Mouse (Mus musculus) CH12.LX (cell line): ENCODE results near the gene Ccdc167. TPM values are rescaled to one million over a fixed set of nuclear protein-coding genes. Genes with fewer than 3 reads are reported as not detected.

Experiments used
- DNase-seq: peaks from one replicate; pipeline ENCODE4 v3.0.0-alpha.2; 2013; ENCODE audit errors: extremely low read depth
- H3K27ac ChIP-seq: 2 replicates; pipeline ENCODE4 v1.5.1; 2012; ENCODE audit warnings: low read depth, mild to moderate bottlenecking, control low read depth, moderate library complexity; ENCODE audit not compliant: insufficient read depth
- H3K27me3 ChIP-seq: replicated peaks from 2 replicates; pipeline ENCODE3; 2012; ENCODE audit warnings: inconsistent platforms
- H3K36me3 ChIP-seq, 2 experiments: replicated peaks in 1 of 2; 2 replicates each; pipeline versions ENCODE3 to v1.6.1; 2012; ENCODE audit warnings: inconsistent platforms in 1 of 2, low read length in 1 of 2, mild to moderate bottlenecking in 1 of 2, mixed read lengths in 1 of 2, moderate library complexity in 1 of 2; ENCODE audit not compliant: control insufficient read depth in 1 of 2, insufficient read depth in 1 of 2
- H3K4me1 ChIP-seq, 2 experiments: 2 replicates each; pipeline ENCODE4 v1.6.1; 2012; ENCODE audit warnings: inconsistent platforms in 1 of 2, moderate library complexity in 1 of 2; ENCODE audit not compliant: insufficient read depth in 2 of 2, control insufficient read depth in 1 of 2
- H3K4me2 ChIP-seq: 2 replicates; pipeline ENCODE4 v1.6.1; 2012; ENCODE audit warnings: low read depth, mild to moderate bottlenecking, control low read depth; ENCODE audit not compliant: poor library complexity, insufficient read depth, severe bottlenecking
- H3K4me3 ChIP-seq, 3 experiments: fragments of 150-350 bp in 1 of 3; sonication (generic) in 1 of 3; replicated peaks in 1 of 3; 2 replicates each; pipeline versions ENCODE3 to v1.5.1; 2011 to 2012; ENCODE audit warnings: low read depth in 2 of 3, low read length in 2 of 3, mild to moderate bottlenecking in 2 of 3, moderate library complexity in 2 of 3, control low read depth in 1 of 3, improper control_type of control experiment in 1 of 3, inconsistent platforms in 1 of 3, mixed read lengths in 1 of 3; ENCODE audit not compliant: poor library complexity in 1 of 3
- H3K79me2 ChIP-seq: replicated peaks from 2 replicates; pipeline ENCODE4 v1.6.1; 2012; ENCODE audit warnings: mild to moderate bottlenecking, moderate library complexity; ENCODE audit not compliant: control insufficient read depth, poor library complexity, insufficient read depth, severe bottlenecking; ENCODE audit errors: extremely low read depth
- H3K9ac ChIP-seq: 2 replicates; pipeline ENCODE4 v1.6.1; 2012; ENCODE audit warnings: low read depth, mild to moderate bottlenecking, control low read depth, moderate library complexity; ENCODE audit not compliant: insufficient read depth
- H3K9me3 ChIP-seq: replicated peaks from 2 replicates; pipeline ENCODE3; 2012; ENCODE audit warnings: low read length, inconsistent platforms, mixed read lengths
- BHLHE40 ChIP-seq: IDR thresholded peaks from 2 replicates; pipeline ENCODE4 v1.6.1; 2011; ENCODE audit warnings: mild to moderate bottlenecking, low read depth, low read length, improper control_type of control experiment
- CHD1 ChIP-seq: IDR thresholded peaks from 2 replicates; pipeline ENCODE4 v1.6.1; 2012; ENCODE audit warnings: low read depth, low read length, improper control_type of control experiment, inconsistent platforms
- CHD2 ChIP-seq: IDR thresholded peaks from 2 replicates; pipeline ENCODE4 v1.6.1; 2011; ENCODE audit warnings: low read length, improper control_type of control experiment
- E2F4 ChIP-seq: IDR thresholded peaks from 2 replicates; pipeline ENCODE4 v1.6.1; 2011; ENCODE audit warnings: low read depth, low read length, improper control_type of control experiment; ENCODE audit not compliant: insufficient replicate concordance
- ELF1 ChIP-seq: IDR thresholded peaks from 2 replicates; pipeline ENCODE4 v1.6.1; 2014; ENCODE audit warnings: low read depth, mild to moderate bottlenecking, inconsistent platforms, low read length, improper control_type of control experiment
- EP300 ChIP-seq: IDR thresholded peaks from 2 replicates; pipeline ENCODE4 v1.6.1; 2011; ENCODE audit warnings: low read length, improper control_type of control experiment
- ETS1 ChIP-seq: conservative IDR thresholded peaks from 2 replicates; pipeline ENCODE4 v1.6.1; 2012; ENCODE audit warnings: low read depth, mild to moderate bottlenecking, inconsistent platforms, low read length, improper control_type of control experiment, moderate library complexity
- GABPA ChIP-seq: IDR thresholded peaks from 2 replicates; pipeline ENCODE4 v1.6.1; 2012; ENCODE audit warnings: low read depth, low read length, improper control_type of control experiment, inconsistent platforms; ENCODE audit not compliant: insufficient replicate concordance
- HCFC1 ChIP-seq: IDR thresholded peaks from 2 replicates; pipeline ENCODE4 v1.6.1; 2012; ENCODE audit warnings: low read depth, mild to moderate bottlenecking, inconsistent platforms, low read length, improper control_type of control experiment
- IRF4 ChIP-seq: IDR thresholded peaks from 2 replicates; pipeline ENCODE4 v1.6.1; 2014; ENCODE audit warnings: low read depth, mild to moderate bottlenecking, inconsistent platforms, low read length, improper control_type of control experiment
- JUN ChIP-seq: IDR thresholded peaks from 2 replicates; pipeline ENCODE4 v1.6.1; 2011; ENCODE audit warnings: low read depth, mild to moderate bottlenecking, low read length, improper control_type of control experiment, moderate library complexity; ENCODE audit not compliant: insufficient read depth
- JUND ChIP-seq: conservative IDR thresholded peaks from 2 replicates; pipeline ENCODE4 v1.6.1; 2011; ENCODE audit warnings: low read depth, low read length, improper control_type of control experiment
- KAT2A ChIP-seq: IDR thresholded peaks from 2 replicates; pipeline ENCODE4 v1.6.1; 2012; ENCODE audit warnings: low read length, improper control_type of control experiment, inconsistent platforms; ENCODE audit not compliant: insufficient replicate concordance
- MAX ChIP-seq: IDR thresholded peaks from 2 replicates; pipeline ENCODE4 v1.6.1; 2011; ENCODE audit warnings: low read length, improper control_type of control experiment
- MEF2A ChIP-seq: IDR thresholded peaks from 2 replicates; pipeline ENCODE4 v1.6.1; 2014; ENCODE audit warnings: low read depth, mild to moderate bottlenecking, inconsistent platforms, low read length, improper control_type of control experiment, borderline replicate concordance
- MXI1 ChIP-seq: IDR thresholded peaks from 2 replicates; pipeline ENCODE4 v1.6.1; 2011; ENCODE audit warnings: mild to moderate bottlenecking, low read depth, low read length, improper control_type of control experiment
- MYC ChIP-seq: IDR thresholded peaks from 2 replicates; pipeline ENCODE4 v1.6.1; 2011; ENCODE audit warnings: low read depth, mild to moderate bottlenecking, improper control_type of control experiment, low read length
- NELFE ChIP-seq: IDR thresholded peaks from 2 replicates; pipeline ENCODE4 v1.6.1; 2011; ENCODE audit warnings: low read depth, low read length, improper control_type of control experiment
- NRF1 ChIP-seq: IDR thresholded peaks from 2 replicates; pipeline ENCODE4 v1.6.1; 2014; ENCODE audit warnings: low read depth, mild to moderate bottlenecking, inconsistent platforms, low read length, improper control_type of control experiment, moderate library complexity
- PAX5 ChIP-seq: IDR thresholded peaks from 2 replicates; pipeline ENCODE4 v1.6.1; 2012; ENCODE audit warnings: low read length, inconsistent platforms, mixed read lengths
- POLR2A ChIP-seq: IDR thresholded peaks from 2 replicates; pipeline ENCODE4 v1.6.1; 2011; ENCODE audit warnings: low read depth, mild to moderate bottlenecking, improper control_type of control experiment, low read length
- RAD21 ChIP-seq: IDR thresholded peaks from 2 replicates; pipeline ENCODE4 v1.6.1; 2011; ENCODE audit warnings: low read depth, mild to moderate bottlenecking, low read length, improper control_type of control experiment, moderate library complexity
- RCOR1 ChIP-seq: conservative IDR thresholded peaks from 2 replicates; pipeline ENCODE4 v1.6.1; 2012; ENCODE audit warnings: low read depth, mild to moderate bottlenecking, inconsistent platforms, low read length, improper control_type of control experiment
- SIN3A ChIP-seq: IDR thresholded peaks from 2 replicates; pipeline ENCODE4 v1.6.1; 2012; ENCODE audit warnings: low read length, improper control_type of control experiment, inconsistent platforms
- SMC3 ChIP-seq: IDR thresholded peaks from 2 replicates; pipeline ENCODE4 v1.6.1; 2011; ENCODE audit warnings: low read depth, low read length, improper control_type of control experiment
- TBP ChIP-seq: conservative IDR thresholded peaks from 2 replicates; pipeline ENCODE4 v1.6.1; 2011; ENCODE audit warnings: low read depth, low read length, improper control_type of control experiment
- TCF12 ChIP-seq: IDR thresholded peaks from 2 replicates; pipeline ENCODE4 v1.6.1; 2014; ENCODE audit warnings: low read depth, mild to moderate bottlenecking, inconsistent platforms, low read length, improper control_type of control experiment
- UBTF ChIP-seq: IDR thresholded peaks from 2 replicates; pipeline ENCODE4 v1.6.1; 2012; ENCODE audit warnings: low read depth, mild to moderate bottlenecking, inconsistent platforms, low read length, improper control_type of control experiment, moderate library complexity
- USF2 ChIP-seq: conservative IDR thresholded peaks from 2 replicates; pipeline ENCODE4 v1.6.1; 2011; ENCODE audit warnings: low read depth, low read length, improper control_type of control experiment
- ZC3H11A ChIP-seq: IDR thresholded peaks from 2 replicates; pipeline ENCODE4 v1.6.1; 2012; ENCODE audit warnings: low read depth, mild to moderate bottlenecking, inconsistent platforms, low read length, improper control_type of control experiment
- ZNF384 ChIP-seq: IDR thresholded peaks from 2 replicates; pipeline ENCODE4 v1.6.1; 2012; ENCODE audit warnings: low read depth, low read length, improper control_type of control experiment, inconsistent platforms
- dilution Hi-C: fragments of 300-500 bp; cut with MboI; formaldehyde crosslinking; loops from 2 replicates; pipeline ENCODE4 v1.14.3; 2020; ENCODE audit warnings: low sequenced_read_pairs; ENCODE audit not compliant: extremely low pct_unique_long_range_greater_than_20kb, extremely low pct_ligation_motif_present
- in situ Hi-C: fragments of 300-500 bp; cut with MboI; formaldehyde crosslinking; loops from 3 replicates; pipeline ENCODE4 v1.14.3; 2019; ENCODE audit warnings: low sequenced_read_pairs, low pct_ligation_motif_present, low pct_unique_long_range_greater_than_20kb, mixed read lengths
- polyA plus RNA-seq: library from polyadenylated mRNA; unstranded; fragments of >175 nt; gene quantifications from 2 replicates; pipeline ENCODE4 v1.2.1, GENCODE M21; 2012; ENCODE audit warnings: low read depth; ENCODE audit not compliant: insufficient read length
- total RNA-seq, 2 experiments: library from RNA; depleted of rRNA; stranded (reverse); fragments of 300-350 nt in 1 of 2; fragments of >200 nt in 1 of 2; gene quantifications; 2 replicates each; pipeline ENCODE4 v1.2.3; 2012 to 2014

Gene Ccdc167
- total and polyA plus RNA-seq, 3 experiments = 8.8 to 18.7 (median 12.0) TPM

DNA sequence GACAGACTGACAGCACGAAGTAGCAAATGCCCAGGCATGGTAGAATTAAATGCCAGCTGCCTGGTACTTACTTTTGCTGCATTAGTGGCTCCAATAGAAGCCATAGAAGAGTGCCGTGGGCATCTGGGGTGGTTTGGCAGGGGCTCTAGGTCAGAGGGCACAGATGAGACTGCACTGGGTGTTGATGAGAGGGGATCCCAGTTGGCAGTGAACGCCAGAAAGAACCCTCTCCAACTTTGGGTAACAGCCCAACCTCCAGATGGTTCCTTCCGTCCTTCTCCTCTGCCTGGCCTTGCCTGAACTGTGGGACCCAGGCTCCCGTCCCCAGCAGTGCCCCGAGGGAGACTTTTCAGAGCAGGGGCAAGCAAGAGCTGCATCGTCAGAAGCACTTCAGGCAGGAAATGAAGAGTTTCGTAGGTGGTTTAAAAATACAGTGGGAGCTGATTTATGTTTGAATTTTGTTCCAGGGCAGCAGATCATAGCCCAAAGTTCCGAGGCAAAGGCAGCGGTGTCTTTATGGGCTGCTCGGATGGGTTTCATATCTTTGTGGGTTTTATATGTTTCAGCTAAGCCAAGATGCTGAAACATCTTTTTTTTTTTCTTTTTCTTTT lies 4.0 kb upstream of the Ccdc167 start:
- DNase-seq = no peak
- Histone ChIP-seq H3K27me3 (no peaks in the 10 kb centered on the region), H3K79me2 (peaks cover 8% of the 10 kb centered on the region), H3K9ac (peak overlapping the region; percentile 33), H3K36me3 (no peaks in the 10 kb centered on the region), H3K9me3 (peaks cover 5% of the 10 kb centered on the region), H3K27ac (peak overlapping the region; percentile 62), H3K4me1 (peaks cover 22 to 49% of the 10 kb centered on the region in 2 experiments), H3K4me3 (no peak overlapping the region), H3K4me2 (peak overlapping the region; percentile 51)
- in situ Hi-C loops (no loop called here), dilution Hi-C loops (no loop called here)
- TF ChIP-seq TBP = no peak
- no peak for TF ChIP-seq JUN
- no peak for TF ChIP-seq GABPA
- TF ChIP-seq KAT2A = no peak
- no peak for TF ChIP-seq NELFE
- TF ChIP-seq HCFC1 = no peak
- TF ChIP-seq JUND = no peak
- no peak; the same call in 1 of the 2 replicates for TF ChIP-seq SMC3
- TF ChIP-seq CHD1 = no peak
- TF ChIP-seq IRF4 = peak; percentile 67
- TF ChIP-seq MXI1 = no peak
- no peak for TF ChIP-seq RCOR1
- no peak for TF ChIP-seq RAD21
- TF ChIP-seq SIN3A = no peak
- TF ChIP-seq USF2 = no peak
- 0 out of 2 replicates have a peak, but pooled peaks have one; percentile 16 for TF ChIP-seq BHLHE40
- TF ChIP-seq NRF1 = no peak
- TF ChIP-seq UBTF = no peak
- TF ChIP-seq MYC = no peak
- no peak for TF ChIP-seq PAX5
- peak; percentile 86; the same call in 1 of the 2 replicates for TF ChIP-seq ZNF384
- 0 out of 2 replicates have a peak, but pooled peaks have one; percentile 27 for TF ChIP-seq POLR2A
- TF ChIP-seq EP300 = peak; percentile 72
- no peak for TF ChIP-seq E2F4
- TF ChIP-seq TCF12 = no peak; the same call in 1 of the 2 replicates
- 0 out of 2 replicates have a peak, but pooled peaks have one; percentile 21 for TF ChIP-seq MAX
- TF ChIP-seq ELF1 = no peak
- TF ChIP-seq MEF2A = peak; percentile 65; the same call in 1 of the 2 replicates
- 0 out of 2 replicates have a peak, but pooled peaks have one; percentile 31 for TF ChIP-seq ETS1
- no peak for TF ChIP-seq ZC3H11A
- TF ChIP-seq CHD2 = no peak
